Mouse (Mus musculus): Measurements from ENCODE around the gene Rac3.

The Rac3 gene

GRCm38 (mm10) chr11:120704486-120705325, 16.6 kb upstream of the Rac3 start:
- no peak for DNase-seq (ENCODE audit: low spot score in 2 of 2)

GRCm38 (mm10) chr11:120706120-120706519, 15.2 kb upstream of the Rac3 start:
- no peak for DNase-seq (ENCODE audit: low spot score in 2 of 2)

- no peak for DNase-seq (ENCODE audit: low spot score in 2 of 2)
These were observed 14.0 kb upstream of the Rac3 start for GRCm38 (mm10) chr11:120707225-120707624.

- DNase-seq (ENCODE audit: low spot score in 2 of 2): no peak
These were observed 13.3 kb upstream of the Rac3 start for GRCm38 (mm10) chr11:120707969-120708368.

GRCm38 (mm10) chr11:120709551-120709950, 11.7 kb upstream of the Rac3 start:
- DNase-seq (ENCODE audit: low spot score in 2 of 2): no peak

GRCm38 (mm10) chr11:120710672-120711071, 10.6 kb upstream of the Rac3 start:
- DNase-seq (ENCODE audit: low spot score in 2 of 2): no peak

- DNase-seq (ENCODE audit: low spot score in 2 of 2): no peak
These were observed 9.2 kb upstream of the Rac3 start for GRCm38 (mm10) chr11:120711980-120712604.

GRCm38 (mm10) chr11:120712771-120713568, 8.3 kb upstream of the Rac3 start:
- peak; percentile 27 to 51 for DNase-seq (ENCODE audit: low spot score in 2 of 2)

GRCm38 (mm10) chr11:120713580-120714518, 7.4 kb upstream of the Rac3 start, which contains the start of the genes Cenpx and Lrrc45:
Gene Cenpx (minus strand): TSS chr11:120713738.
Gene Lrrc45 (plus strand): TSS chr11:120713925.
- peak; percentile 92 for DNase-seq (ENCODE audit: low spot score in 2 of 2)

- no peak for DNase-seq (ENCODE audit: low spot score in 2 of 2)
These were observed 6.7 kb upstream of the Rac3 start for GRCm38 (mm10) chr11:120714546-120714945.

- no peak for DNase-seq (ENCODE audit: low spot score in 2 of 2)
These were observed 6.1 kb upstream of the Rac3 start for GRCm38 (mm10) chr11:120715131-120715530.

- DNase-seq (ENCODE audit: low spot score in 2 of 2): no peak
These were observed 2.0 kb upstream of the Rac3 start for GRCm38 (mm10) chr11:120719242-120719641.

- DNase-seq (ENCODE audit: low spot score in 2 of 2): no peak
These were observed 1.4 kb upstream of the Rac3 start for GRCm38 (mm10) chr11:120719841-120720376.

- peak; percentile 80 to 89 for DNase-seq (ENCODE audit: low spot score in 2 of 2)
These were observed 820 bp upstream of the Rac3 start for GRCm38 (mm10) chr11:120720450-120720849.

- DNase-seq (ENCODE audit: low spot score in 2 of 2): no peak
These were observed 879 bp downstream of the Rac3 start for GRCm38 (mm10) chr11:120722067-120722630.

- DNase-seq (ENCODE audit: low spot score in 2 of 2): no peak
These were observed 1.6 kb downstream of the Rac3 start for GRCm38 (mm10) chr11:120722761-120723382.

- DNase-seq (ENCODE audit: low spot score in 2 of 2): no peak
These were observed 2.2 kb downstream of the Rac3 start for GRCm38 (mm10) chr11:120723509-120723908.

GRCm38 (mm10) chr11:120726243-120727168, 5.2 kb downstream of the Rac3 start:
- DNase-seq (ENCODE audit: low spot score in 2 of 2): no peak

- peak; percentile 48 to 62 for DNase-seq (ENCODE audit: low spot score in 2 of 2)
These were observed 5.9 kb downstream of the Rac3 start, which contains the start of gene Dcxr for GRCm38 (mm10) chr11:120727169-120727527. Gene Dcxr (minus strand): TSS chr11:120727281.
